Mouse (Mus musculus): ENCODE data around the gene Tmem120a.

Gene Tmem120a

DNA sequence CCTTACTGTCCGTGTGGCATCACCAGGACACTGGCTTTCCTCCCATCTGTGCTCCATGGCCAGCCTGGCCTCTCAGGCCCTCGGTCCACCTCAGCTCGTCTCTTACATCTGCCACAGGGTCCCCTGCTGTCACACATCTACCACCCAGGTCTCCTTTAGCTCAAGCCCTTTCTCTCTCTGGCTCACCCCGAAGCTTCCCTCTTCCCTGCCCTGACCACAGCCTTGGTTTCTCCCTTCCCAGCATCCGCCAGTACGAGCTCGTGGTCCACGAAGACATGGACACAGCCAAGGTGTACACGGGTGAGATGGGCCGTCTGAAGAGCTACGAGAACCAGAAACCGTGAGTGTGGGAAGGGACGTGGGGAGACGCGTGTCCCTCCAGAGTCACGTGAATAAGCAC is 12.9 kb downstream of the Tmem120a start:
- DNase-seq: no peak

DNA sequence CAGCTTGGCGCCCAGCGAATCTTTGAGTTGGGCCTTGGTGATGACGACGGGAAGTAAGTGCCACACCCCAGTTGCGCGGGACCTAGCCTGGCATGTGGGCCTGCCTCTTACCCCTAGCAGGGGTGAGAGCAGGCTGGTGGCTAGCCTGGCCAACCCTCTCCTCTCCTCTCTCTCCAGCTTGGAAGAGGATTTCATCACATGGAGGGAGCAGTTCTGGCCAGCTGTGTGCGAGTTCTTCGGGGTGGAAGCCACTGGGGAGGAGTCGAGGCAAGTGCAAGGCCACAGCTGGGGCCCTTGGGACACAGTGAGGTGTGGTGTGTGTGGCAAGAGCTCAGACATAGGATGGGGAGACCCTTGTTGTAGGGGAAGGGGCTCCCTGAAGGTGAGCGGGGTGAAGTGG is 13.3 kb downstream of the Tmem120a start:
- no peak for DNase-seq

DNA sequence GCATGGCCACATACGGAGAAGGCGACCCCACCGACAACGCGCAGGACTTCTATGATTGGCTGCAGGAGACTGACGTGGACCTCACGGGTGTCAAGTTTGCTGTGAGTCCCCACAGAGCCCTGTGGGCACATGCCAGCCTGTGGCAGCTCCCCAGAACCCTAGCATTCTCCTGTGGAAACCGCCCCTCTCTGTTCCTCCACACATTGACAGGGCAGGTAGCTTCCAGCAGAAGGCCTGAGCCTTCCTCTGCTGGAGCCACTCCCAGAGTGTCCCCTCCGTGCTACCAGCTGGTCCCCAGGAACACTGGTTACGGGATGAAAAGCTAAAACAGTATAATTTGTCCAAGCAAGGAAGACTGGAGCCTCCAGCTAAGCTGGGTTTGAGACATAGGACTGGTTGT is 14.0 kb downstream of the Tmem120a start:
- no peak for DNase-seq

DNA sequence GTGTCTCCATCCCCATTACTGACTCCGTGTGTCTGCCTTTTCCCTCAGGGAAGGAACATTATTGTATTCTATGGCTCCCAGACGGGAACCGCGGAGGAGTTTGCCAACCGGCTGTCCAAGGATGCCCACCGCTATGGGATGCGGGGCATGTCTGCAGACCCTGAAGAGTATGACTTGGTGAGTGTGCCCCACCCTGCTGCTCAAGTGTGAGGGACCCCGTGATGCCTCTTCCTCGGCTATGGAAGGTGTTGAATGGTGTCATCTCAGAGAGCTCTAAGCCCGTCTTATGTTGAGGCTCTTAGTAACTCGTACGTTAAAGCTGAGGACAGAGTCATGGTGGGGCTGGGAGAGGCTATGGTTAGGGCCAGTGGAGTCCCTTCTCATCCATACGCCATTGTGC is 14.9 kb downstream of the Tmem120a start:
- no peak for DNase-seq

DNA sequence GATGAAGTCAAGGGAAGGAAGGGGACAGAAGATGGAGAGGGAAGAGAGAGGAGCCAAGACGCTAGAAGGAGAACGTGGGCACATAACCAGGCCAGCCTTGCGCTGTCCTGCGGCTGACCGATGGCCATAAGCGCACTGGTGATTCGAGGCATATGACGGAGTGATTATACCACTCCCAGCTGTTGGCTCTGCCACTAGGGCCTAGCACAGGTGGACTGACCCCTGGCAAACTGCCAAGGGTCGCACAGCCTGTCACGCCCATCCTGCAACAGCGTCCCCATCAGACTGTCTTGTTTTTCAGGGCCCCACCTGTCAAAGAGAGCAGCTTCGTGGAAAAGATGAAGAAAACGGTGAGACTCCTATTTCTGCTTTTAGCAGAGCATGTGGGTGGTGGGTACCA is 15.9 kb downstream of the Tmem120a start:
- DNase-seq: no peak

DNA sequence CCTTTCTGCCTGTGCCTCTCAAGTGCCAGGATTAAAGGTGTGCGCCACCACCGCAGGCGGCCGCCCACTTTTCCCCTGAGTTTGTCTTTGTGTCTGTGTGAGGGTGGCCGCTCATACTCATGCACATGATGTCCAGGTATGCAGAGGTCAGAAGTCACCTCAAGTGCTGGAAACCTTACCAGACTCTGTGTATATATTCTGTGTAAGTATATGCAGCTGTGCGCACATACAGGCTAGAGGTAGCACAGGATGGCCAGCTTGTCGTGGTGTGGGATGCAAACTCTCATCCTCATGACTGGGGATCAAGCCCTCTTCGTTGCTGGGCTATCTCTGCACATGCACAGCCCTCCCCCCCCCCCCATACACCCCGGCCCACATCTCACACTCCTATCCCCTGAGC is 16.4 kb downstream of the Tmem120a start:
- DNase-seq: no peak

DNA sequence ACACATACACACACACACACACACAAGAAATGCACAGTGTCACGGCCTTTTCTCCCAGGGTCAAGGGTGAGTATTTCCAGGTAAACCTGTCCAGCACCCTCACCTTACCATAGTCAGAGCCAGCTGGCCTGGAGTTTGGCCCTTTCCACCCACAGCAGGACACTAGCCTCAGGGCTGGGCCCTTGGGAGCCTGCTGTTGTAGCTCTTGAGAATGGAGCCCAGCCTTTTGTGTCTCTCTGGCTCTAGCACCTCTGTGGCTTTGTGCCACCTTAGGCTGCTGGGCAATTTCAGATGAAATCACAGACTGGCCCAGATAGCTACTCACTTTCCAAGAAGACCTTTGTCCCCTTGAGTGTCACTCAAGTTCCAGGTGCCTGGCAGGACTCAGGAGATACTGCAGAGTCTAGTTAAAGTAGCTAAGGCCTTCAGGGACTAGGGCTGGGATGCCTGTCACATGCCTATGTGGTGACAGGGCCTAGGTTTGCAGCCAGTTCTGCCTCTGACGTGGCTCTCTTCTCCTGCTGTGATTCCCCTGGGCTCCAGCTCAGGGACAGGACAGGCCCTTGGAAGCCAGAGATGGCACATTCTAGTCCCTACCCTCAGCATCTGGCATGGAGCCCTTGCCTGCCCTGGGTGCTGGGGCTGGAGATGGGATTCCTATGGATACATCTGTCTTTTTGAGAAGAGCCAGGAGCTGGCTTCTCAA is 17.5 kb downstream of the Tmem120a start:
- no peak for DNase-seq

DNA sequence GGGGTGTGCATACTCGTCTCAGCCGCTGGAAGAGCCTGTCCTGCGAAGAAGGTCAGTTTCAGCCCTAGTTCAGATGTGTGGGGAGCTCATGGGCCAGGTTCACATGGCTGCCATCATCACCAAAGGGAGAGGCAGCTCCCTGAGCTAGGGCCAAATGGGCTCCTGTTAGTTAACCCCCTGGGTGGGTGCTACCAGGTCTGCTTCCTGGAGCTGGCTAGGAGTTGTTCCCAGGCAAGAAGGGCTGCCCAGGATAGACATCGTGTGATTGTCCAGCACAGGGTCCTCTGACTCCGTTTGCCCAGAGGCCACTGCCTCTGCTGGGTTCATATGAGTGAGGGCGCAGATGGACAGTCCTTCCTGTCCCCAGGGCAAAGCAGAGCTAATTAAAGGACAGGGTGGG is 18.3 kb downstream of the Tmem120a start:
- DNase-seq: no peak

DNA sequence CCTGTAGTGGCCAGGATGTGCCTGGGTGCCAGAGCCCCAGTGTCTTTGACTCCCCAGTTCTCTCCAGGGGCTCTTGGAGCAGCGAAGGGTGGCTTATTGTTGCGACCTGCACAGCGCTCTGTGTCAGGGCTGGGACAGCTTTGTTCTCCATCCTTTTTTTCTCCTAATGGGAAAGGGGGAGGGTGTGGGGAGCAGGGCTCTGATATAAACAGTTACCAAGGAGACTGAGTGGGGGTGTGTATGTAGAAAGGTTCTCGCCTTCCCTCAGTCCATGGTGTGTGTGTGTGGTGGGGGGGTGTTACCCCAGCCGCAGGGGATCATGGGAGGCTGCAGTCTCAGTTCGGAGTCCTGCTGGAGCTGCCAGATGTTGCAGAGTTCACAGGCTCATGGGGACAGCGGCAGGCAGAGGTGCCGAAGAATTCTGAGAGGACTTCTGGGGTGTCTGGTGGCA is 18.8 kb downstream of the Tmem120a start:
- peak; percentile 75 for DNase-seq

DNA sequence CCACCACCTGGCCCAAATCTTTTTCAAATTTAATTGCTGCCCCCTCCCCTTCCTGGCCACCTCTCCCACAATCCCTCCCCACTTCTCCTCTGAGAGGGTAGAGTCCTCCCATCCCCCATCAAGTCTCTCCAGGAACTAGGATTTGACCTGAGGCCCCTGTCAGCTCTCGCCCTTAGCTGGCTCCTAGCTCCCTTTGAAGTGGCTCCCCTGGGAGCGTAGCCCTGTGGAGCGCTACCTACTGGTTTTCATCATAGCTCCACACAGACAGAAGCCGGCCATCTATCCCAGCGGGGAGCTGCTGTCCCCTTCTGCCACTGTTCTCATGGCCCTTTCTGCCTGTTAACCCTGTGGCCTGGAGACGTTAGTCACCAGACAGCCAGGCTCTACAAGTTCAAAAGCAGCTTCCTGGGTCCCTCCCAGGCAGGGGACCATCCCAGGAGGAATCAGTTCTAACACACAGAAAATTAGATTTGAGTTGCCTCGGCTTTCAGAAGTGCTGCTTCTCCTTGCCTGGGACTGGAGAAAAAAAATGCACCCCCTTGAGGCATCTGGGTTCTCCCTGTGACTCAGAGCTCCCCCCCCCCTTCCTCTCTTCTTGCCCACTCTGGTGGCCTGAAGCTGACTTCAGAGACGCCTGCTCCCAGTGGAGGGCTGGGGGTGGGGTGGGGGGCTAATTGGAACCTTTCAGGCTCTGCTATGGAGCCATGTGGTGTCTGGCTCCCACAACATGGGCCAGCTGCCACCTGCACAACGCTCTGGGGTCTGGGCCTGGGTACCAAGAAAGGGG is 19.5 kb downstream of the Tmem120a start:
- no peak for DNase-seq

DNA sequence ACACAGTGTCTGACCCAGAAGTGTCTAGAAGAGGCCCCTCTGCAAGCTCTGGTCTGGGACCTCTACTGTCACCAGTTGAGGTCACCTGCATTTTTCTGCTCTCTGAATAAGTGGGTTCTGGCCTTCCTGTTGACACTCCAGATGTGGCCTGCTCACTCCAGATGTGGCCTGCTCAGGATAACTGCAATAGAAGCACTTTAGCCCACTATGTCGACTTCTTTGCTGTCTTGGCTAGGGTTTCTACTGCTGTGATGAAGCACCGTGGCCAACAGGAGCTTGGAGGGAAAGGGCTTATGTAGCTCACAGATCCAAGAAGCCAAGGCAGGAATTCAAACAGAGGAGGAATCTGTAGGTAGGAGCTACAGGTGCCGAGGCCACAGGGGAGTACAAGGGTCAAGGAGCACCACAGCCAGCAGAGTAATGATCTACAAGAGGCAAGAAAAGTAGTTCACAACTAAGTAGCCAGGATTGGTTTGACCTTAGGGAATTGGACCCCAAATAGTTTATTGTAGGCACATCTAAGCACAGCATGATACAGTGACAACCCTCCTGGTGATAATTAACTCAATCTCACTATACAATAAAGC is 21.0 kb downstream of the Tmem120a start:
- DNase-seq: no peak

DNA sequence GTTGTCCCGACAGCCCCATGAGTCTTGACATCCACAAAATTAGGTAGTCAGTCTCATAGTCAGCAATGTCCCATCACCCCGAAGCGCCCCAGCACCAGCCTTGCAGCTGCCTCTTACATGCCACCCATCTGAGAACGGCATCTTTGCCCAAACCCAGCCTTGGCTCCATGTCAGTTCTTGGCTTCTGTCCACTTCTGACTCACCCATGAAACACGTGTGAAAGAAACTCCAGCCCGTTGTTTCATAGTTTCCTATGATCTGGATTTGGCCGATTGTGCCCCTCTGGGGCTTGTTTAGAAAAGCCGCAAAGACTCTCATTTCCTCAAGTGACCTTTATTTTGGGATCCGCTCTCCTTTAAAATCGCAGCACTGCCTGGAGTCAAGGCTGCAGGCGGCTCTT is 22.1 kb downstream of the Tmem120a start:
- DNase-seq: peak; percentile 65

DNA sequence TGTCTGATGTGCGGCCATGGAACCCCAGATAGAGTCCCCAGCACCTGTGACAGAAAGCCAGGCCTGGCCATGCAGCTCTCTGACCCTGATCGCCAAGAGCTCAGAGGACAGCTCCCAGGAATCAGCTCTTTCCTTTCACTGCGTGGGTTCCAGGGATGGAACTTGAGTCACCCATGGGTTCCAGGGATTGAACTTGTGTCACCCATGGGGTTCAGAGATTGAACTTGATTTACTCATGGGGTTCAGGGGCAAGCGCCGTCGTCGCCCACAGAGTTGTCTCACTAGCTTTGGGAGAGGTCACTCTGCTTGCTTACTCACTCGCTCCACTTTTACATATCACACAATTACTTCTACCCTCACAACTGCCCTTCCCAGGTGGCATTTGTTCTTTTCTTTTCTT is 23.2 kb downstream of the Tmem120a start:
- no peak for DNase-seq

DNA sequence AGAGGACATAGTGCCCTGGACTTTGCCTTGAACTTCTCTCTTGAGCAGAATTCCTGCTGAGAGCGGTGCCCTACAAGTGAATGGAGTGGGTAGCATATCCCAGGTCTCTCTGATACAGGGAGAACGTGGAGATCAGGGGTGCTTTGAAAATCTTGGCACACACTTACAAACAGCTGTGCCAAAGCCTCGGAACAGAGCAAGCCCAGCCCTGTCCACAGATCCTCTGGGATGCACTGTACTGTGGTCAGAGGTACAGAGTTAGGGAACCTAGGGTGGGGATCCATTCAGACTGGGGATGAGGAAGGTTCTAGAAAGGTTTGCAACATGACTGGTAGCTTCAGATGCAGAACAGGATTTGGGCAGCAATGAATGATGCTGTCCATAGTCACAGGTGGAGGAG is 24.1 kb downstream of the Tmem120a start:
- no peak for DNase-seq

DNA sequence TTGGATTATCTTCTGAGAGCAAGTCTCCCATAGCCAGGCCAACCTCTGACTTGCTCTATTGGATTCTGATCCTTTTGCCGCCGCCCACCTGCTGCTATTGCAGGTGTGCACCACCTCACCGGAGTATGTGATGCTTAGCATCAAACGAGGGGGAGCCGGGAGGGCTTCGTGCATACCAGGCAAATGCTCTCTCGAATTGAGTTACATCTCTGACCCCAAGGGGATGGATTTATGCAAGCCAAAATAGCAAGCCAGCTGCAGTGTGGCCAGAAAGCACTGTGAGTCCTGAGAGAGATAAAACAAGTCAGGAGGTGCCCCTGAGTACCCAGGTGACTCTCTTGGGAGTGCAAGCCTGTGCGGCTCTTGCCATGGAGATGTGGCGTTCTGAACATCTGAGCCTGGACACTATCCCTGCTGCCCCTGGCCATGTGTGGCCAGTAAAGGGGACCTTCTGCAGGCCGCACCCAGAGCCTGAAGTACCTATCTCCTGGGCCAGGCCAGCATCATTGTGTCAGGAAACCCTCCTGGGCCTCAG is 24.6 kb downstream of the Tmem120a start:
- no peak for DNase-seq

DNA sequence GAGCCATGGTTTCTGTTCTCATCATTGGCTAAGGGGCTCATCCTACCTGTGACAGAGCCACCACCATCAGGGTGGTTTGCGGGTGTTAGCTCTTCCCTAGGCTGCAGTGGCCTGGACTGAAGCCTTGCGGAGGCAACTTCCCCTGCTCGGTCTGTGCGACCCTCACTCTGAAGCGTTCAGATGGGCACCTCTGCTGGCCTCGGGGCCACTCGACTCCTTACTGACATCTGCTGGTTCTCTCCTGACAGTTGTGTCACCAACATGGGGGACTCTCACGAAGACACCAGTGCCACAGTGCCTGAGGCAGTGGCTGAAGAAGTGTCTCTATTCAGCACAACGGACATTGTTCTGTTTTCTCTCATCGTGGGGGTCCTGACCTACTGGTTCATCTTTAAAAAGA is 28.6 kb downstream of the Tmem120a start:
- DNase-seq: no peak

DNA sequence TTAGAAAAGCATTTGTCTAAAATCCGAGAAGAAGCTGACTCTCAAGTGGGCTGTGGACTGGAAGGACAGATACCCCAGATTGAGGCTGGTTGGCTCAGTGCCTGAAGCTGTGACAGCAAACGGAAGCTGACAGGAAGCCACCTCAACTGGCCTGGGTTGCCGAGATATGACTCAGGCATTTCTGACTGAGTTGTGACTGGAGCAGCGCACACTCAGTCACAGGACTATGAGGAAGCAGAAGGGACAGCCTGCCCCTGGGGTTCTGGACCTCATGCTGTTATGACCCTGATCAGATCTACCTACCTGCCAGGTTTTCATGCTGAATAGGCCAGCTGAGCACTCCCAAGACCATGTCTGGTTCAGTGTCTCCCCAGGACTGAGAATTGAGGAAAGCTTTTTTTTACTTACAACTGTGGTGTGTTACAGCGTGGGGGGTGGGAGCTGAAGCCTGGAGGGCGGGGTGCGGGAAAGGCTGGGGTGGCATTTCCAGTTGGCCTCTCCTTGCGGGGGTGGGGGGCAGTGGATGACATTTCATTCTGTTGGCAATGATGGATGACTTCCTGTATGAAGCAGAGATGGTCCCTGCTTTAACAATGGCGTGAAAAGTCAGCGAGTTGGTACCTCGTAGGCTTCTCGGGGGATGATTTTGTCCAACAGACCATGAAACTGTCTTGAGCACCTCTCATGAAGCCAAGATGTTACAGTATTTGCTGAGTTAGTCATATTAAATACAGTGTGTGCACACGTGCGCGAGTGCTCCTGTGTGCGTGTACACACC is 30.6 kb downstream of the Tmem120a start:
- peak; percentile 69 for DNase-seq

DNA sequence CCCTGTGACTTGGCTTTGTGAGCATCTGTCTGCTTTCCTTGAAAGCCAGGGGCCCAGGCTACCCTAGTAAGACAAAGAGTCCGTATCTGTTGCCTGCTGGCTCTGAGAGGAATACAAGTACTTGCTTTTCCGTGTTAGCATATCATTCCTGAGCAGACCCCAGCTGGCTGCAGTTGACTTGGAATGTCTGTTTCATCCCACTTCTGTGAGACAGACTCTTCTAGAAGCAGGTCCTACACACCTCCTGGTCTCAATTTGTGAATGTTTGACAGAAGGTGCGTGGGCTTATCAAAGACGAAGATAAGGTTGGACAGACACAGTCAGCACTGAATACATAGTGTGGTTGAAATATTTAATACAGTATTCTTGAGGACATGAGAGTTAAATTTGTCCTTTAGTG is 31.4 kb downstream of the Tmem120a start:
- peak; percentile 85 for DNase-seq

DNA sequence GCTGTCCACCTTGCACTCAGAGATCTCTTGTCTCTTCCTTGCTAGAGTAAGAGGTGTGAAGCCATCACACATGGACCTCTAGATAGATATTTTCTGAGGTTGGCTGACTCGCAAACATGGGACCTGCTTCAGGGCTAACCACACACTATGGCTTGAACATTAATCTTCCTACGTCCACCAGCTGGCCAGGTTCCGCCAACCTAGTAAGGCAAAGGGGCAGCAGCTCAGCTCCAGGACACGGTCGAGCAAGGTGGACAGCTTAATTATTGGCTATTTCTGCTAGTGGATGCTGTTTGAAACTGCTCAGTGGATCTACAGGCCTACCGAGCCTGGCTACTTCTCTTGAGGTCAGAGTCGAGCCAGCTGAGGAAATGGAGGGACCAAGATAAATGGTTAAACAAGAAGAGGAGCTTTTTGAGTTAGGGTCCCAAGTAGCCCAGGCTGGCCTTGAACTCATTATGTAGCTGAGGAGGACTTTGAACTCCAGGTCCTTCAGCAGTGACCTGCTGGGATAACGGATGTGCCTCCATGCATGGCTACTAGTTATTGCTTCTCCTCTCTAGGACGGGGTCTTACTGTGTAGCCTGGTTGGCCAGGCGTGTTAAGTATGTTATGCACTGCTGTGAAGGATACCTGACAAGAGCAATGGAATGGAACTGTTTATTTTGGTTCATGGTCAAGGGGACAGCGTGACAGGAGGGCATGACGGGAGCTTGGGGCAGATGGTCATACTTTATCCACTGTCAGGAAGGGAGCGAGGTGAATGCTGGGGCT is 32.5 kb downstream of the Tmem120a start:
- no peak for DNase-seq

DNA sequence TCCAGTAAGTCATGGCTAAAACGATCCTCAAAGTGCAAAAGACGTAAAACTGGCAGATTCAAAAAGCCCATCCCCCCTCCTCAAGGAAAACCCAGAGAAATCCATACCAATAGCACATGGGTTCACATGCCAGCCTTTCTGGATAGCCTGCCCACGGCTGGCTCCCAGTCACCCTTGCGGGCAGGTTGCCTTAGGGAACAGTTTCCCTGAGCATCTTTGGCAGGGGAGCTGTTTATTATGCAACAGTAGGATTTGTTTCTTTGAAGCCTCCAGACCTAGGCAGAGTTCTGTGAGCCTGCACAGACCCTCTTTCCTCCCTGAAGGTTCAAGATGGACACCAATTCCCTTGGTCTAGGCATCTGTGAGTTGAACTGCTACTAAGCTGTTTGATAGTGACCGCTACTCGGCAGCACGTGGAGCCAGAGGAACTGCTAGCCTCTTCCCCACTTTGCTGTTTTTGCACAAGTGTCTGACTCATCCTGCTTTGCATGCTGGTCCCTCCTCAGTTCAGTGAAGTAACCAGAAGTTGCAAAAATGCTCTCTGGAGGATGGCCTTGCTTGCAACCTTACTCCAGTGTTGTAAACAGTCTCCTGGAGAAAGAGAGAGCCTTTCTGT is 33.5 kb downstream of the Tmem120a start:
- DNase-seq: no peak

DNA sequence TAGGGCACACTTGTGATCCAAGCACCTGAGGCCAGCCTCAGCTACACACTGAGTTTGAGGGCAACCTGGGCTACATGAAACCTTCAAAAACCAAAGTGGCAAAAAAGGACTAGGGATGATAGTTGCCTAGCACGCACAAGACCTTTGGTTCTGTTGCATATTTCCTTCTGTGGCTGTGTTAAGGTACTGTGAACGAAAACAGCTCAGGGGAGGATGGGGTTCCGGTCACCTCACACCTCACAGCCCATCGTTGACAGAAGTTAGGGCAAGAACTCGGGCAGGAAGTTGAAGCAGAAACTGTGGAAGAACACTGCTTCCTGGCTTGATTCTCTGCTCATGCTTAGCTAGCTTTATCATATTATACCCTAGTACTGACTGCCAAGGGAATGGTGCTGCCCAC is 34.5 kb downstream of the Tmem120a start:
- no peak for DNase-seq

DNA sequence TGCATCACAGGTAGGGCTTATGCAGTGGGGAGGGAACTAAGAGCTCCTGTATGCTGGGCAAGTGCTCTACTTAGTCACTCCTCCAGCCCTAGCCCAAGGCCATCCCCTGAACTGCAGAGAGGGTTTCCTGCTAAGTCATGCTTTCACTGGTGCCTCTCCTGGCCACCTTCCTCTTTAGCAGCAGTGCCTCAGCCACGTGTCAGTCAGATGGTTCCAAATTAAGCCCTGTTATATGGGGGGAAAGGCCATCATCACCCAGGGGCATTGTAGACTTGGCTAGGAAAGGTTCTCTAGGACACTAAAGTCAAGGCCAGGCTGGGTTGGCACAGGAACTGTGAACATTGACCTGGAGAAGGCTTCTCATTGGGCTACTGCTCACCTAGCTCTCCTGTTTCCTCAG is 36.4 kb downstream of the Tmem120a start:
- peak; percentile 44 for DNase-seq

All from layer of hippocampus, adult 9-11 months (tissue).